ENCODE assay signal across 8 mouse cellular contexts in genomic region chr5:137293282-137293681, GRCm38 (mm10). TPM values are rescaled to one million over a fixed set of nuclear protein-coding genes. Genes with fewer than 3 reads are reported as not detected.
A peak's percentile ranks its signal among the peaks of the same experiment; 100 is the strongest.
DNase-seq lines count a peak whose midpoint lies in the region; ATAC-seq lines count a peak whose summit lies in the region.

No protein-coding gene starts in this region.

- H3K36me3 ChIP-seq in hindbrain, embryonic 15.5 days = peaks cover 29% of the 10 kb centered on the region
- H3K36me3 ChIP-seq in megakaryocyte, embryonic 14.5 days (replicated peaks; ENCODE audit: low read length) = peaks cover 68% of the 10 kb centered on the region

- intact Hi-C loops in left cerebral cortex, postnatal 14 days (cut with DNase I) = no loop called here

- no peaks in the 10 kb centered on the region for H3K9me3 ChIP-seq in hindbrain, embryonic 15.5 days
- H3K9me3 ChIP-seq in megakaryocyte, embryonic 14.5 days = no peaks in the 10 kb centered on the region

- WGBS in hindbrain, embryonic 15.5 days = 0% methylated on average over 15 of the region's 15 CpGs

- ATAC-seq in hindbrain, embryonic 15.5 days (ENCODE audit: low FRiP score, low read depth) = no peak

- peak overlapping the region; percentile 85 for H3K4me2 ChIP-seq in hindbrain, embryonic 15.5 days

- H3K27ac ChIP-seq in hindbrain, embryonic 15.5 days (replicated peaks) = peak overlapping the region; percentile 81

- peak overlapping the region; percentile 51 for H3K4me3 ChIP-seq in hindbrain, embryonic 15.5 days
- H3K4me3 ChIP-seq in megakaryocyte, embryonic 14.5 days (replicated peaks) = peak overlapping the region; percentile 96

- H3K9ac ChIP-seq in hindbrain, embryonic 15.5 days = peak overlapping the region; percentile 51

- peak; percentile 56 for DNase-seq in T-cell, adult 2 months (ENCODE audit: low spot score)
- peak; percentile 78 to 82 for DNase-seq in cerebellum, postnatal 10 days
- DNase-seq in gastrocnemius, adult 18-20 months (ENCODE audit: low spot score) = peak; percentile 76
- peak; percentile 62 to 71 for DNase-seq in left cerebral cortex, postnatal 14 days (ENCODE audit: low spot score in 2 of 2)
- DNase-seq in right cerebral cortex, postnatal 36 days (ENCODE audit: low spot score in 2 of 2) = peak; percentile 68 to 71
- DNase-seq in yolk sac, embryonic 10.5 days (ENCODE audit: low spot score) = peak; percentile 84

- peaks cover 23% of the 10 kb centered on the region for H3K27me3 ChIP-seq in hindbrain, embryonic 15.5 days
- no peaks in the 10 kb centered on the region for H3K27me3 ChIP-seq in megakaryocyte, embryonic 14.5 days (replicated peaks)

- peaks cover 50% of the 10 kb centered on the region for H3K4me1 ChIP-seq in hindbrain, embryonic 15.5 days (replicated peaks)
- peaks cover 95% of the 10 kb centered on the region for H3K4me1 ChIP-seq in megakaryocyte, embryonic 14.5 days

RNA-seq across cellular contexts. Expression of gene Ufsp1, which starts 1.1 kb away (rescaled TPM):
- 10 to 100 TPM; 19.1 to 20.8 TPM for total RNA-seq in gastrocnemius, adult 18-20 months (2021)
- 20.1 and 24.0 TPM in 2 replicates for polyA plus RNA-seq in hindbrain, embryonic 15.5 days (2015; fragmentation: Nextera tagmentation; extraction: Ambion mirVana)
- total RNA-seq in left cerebral cortex, postnatal 14 days (2021) = 10 to 100 TPM; 16.4 to 17.1 TPM
- polyA plus RNA-seq in megakaryocyte, embryonic 14.5 days (2012; ENCODE audit: insufficient read depth, low replicate concordance) = 278 and 294 TPM in 2 replicates

RNA-seq across cellular contexts. Expression of gene Ache, which starts 6.0 kb away (rescaled TPM):
- 10 to 100 TPM; 25.0 to 27.7 TPM for total RNA-seq in gastrocnemius, adult 18-20 months (2021)
- polyA plus RNA-seq in hindbrain, embryonic 15.5 days (2015; fragmentation: Nextera tagmentation; extraction: Ambion mirVana) = 68.4 and 69.9 TPM in 2 replicates
- 10 to 100 TPM; 68.4 to 81.1 TPM for total RNA-seq in left cerebral cortex, postnatal 14 days (2021)
- polyA plus RNA-seq in megakaryocyte, embryonic 14.5 days (2012; ENCODE audit: insufficient read depth, low replicate concordance) = 206 and 642 TPM in 2 replicates

RNA-seq across cellular contexts. Expression of gene Srrt, which starts 14.2 kb away (rescaled TPM):
- total RNA-seq in gastrocnemius, adult 18-20 months (2021) = 10 to 100 TPM; 29.6 to 40.8 TPM
- polyA plus RNA-seq in hindbrain, embryonic 15.5 days (2015; fragmentation: Nextera tagmentation; extraction: Ambion mirVana) = 100 and 103 TPM in 2 replicates
- total RNA-seq in left cerebral cortex, postnatal 14 days (2021) = 100 to 1,000 TPM; 167 to 176 TPM
- 163 and 271 TPM in 2 replicates for polyA plus RNA-seq in megakaryocyte, embryonic 14.5 days (2012; ENCODE audit: insufficient read depth, low replicate concordance)

RNA-seq across cellular contexts. Expression of gene Trip6, which starts 20.9 kb away (rescaled TPM):
- total RNA-seq in gastrocnemius, adult 18-20 months (2021) = 1 to 10 TPM; 2.2 to 4.4 TPM
- 17.3 TPM in 2 replicates for polyA plus RNA-seq in hindbrain, embryonic 15.5 days (2015; fragmentation: Nextera tagmentation; extraction: Ambion mirVana)
- total RNA-seq in left cerebral cortex, postnatal 14 days (2021) = 1 to 10 TPM; 3.5 to 3.9 TPM
- polyA plus RNA-seq in megakaryocyte, embryonic 14.5 days (2012; ENCODE audit: insufficient read depth, low replicate concordance) = 35.0 and 68.0 TPM in 2 replicates

RNA-seq across cellular contexts. Expression of gene Slc12a9, which starts 40.1 kb away (rescaled TPM):
- total RNA-seq in gastrocnemius, adult 18-20 months (2021) = 1 to 10 TPM; 2.0 to 2.2 TPM
- polyA plus RNA-seq in hindbrain, embryonic 15.5 days (2015; fragmentation: Nextera tagmentation; extraction: Ambion mirVana) = 24.6 and 26.8 TPM in 2 replicates
- 10 to 100 TPM; 23.7 to 28.0 TPM for total RNA-seq in left cerebral cortex, postnatal 14 days (2021)
- 2.5 and 6.4 TPM in 2 replicates for polyA plus RNA-seq in megakaryocyte, embryonic 14.5 days (2012; ENCODE audit: insufficient read depth, low replicate concordance)

Comparison
In these comparisons a context has a peak if more than half of its experiments do, and no peak if none do; other contexts are left out.
1. RNA of gene Srrt, which starts 14.2 kb away (total RNA-seq): 167 to 176 TPM in left cerebral cortex, postnatal 14 days; 29.6 to 40.8 TPM in gastrocnemius, adult 18-20 months; every median in the first group is over 4 times any median in the second.
2. Peak in every context shown above with its lines, with median percentiles within 50 percentile points of each other: DNase-seq.